Mouse (Mus musculus): ENCODE results near the gene Mical3. TPM values are rescaled to one million over a fixed set of nuclear protein-coding genes. Genes with fewer than 3 reads are reported as not detected.

Mical3 gene
- polyA plus RNA-seq, 1 experiment, result 67.4 TPM

DNA sequence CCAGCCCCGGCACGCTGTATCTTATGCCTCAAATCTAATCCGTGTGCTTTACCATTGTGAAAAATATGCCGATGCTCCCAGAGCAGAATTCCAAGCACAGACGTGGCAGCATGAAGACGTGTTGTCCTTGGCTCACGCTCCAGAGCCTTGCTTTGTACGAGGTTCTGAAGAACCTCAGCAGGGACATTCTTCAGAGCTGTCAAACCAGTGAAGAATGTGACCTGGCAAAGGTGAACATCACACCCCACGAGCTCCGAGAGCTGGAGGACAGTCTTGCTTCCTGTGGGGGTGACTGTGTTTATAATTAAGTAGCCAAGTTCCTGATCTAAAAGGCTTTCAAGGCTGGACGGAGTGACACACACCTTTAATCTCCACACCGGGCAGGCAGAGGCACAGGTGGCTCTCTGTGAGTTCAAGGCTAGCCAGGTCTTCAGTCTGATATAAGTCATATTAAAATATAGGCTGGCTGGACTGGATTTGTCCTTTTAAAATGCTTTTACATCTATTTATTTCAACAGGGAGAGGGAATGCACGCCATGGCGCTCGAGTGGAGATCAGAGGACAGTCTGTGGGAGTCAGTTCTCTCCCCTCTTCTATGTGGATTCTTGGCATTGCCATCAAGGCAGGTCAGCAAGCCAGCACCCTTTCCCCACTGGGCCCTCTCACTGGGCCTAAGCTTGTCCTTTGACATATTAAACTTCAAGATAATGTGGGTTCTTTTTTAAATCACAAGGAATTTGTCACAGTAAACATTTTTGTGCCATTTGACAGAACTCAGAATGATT is 12.6 kb downstream of the Mical3 start:
- TF ChIP-seq POLR2A (IDR thresholded peaks at IDR 0.05; ENCODE audit: extremely low read depth, insufficient read depth, low read length) (no peak), CTCF (IDR thresholded peaks at IDR 0.05; ENCODE audit: extremely low read depth, insufficient read depth, low read length) (no peak)
- no peak overlapping the region for H3K27ac ChIP-seq (ENCODE audit: insufficient read depth, low read length)
- H3K4me1 ChIP-seq (ENCODE audit: control insufficient read depth, insufficient read depth, low read length), result peaks cover 2% of the 10 kb centered on the region; the same call in 1 of the 2 replicates
- no peak overlapping the region for H3K4me3 ChIP-seq (ENCODE audit: insufficient read depth, low read length)

DNA sequence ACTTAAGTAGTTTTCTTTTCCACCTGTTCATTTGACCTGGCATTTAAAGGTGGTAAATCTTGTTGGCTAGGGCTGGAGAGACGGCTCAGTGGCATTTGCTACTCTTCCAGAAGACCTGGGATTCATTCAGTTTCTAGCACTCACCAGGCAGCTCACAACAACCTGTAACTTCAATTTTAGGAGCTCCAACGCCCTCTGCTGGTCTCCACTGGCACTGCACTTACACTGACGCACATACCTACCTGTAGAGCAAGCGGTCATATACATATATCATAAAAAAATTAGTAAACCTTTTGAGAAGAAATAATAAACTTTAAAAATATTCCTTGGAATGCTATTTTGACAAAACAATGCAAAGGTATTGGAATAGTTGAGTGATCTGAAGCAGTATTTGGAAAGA is 13.7 kb downstream of the Mical3 start:
- Histone ChIP-seq H3K4me1 (ENCODE audit: control insufficient read depth, insufficient read depth, low read length) (peaks cover 2% of the 10 kb centered on the region; the same call in 1 of the 2 replicates), H3K4me3 (ENCODE audit: insufficient read depth, low read length) (no peak overlapping the region), H3K27ac (ENCODE audit: insufficient read depth, low read length) (no peak overlapping the region)
- TF ChIP-seq CTCF (IDR thresholded peaks at IDR 0.05; ENCODE audit: extremely low read depth, insufficient read depth, low read length), result peak; percentile 22; the same call in 1 of the 2 replicates
- no peak for TF ChIP-seq POLR2A (IDR thresholded peaks at IDR 0.05; ENCODE audit: extremely low read depth, insufficient read depth, low read length)

DNA sequence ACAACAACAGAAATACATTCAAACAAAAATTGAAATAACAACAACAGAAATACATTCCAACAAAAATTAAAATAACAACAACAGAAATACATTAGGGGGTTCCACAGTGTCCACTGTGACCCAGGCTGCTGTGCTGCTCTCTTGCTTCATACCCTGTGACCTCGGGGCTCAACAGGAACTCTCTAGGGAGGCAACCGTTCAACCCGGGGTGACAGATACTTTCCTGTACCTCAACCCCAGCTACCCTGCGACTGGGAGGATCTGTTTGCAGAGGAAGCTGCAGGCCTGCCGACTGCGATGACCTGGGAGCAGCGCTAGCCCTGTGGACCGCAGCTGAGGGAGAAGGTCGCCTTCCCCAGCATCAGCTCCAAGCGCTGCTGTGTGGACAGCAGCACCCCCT is 14.4 kb downstream of the Mical3 start:
- TF ChIP-seq POLR2A (IDR thresholded peaks at IDR 0.05; ENCODE audit: extremely low read depth, insufficient read depth, low read length) (no peak), CTCF (IDR thresholded peaks at IDR 0.05; ENCODE audit: extremely low read depth, insufficient read depth, low read length) (no peak)
- Histone ChIP-seq H3K4me1 (ENCODE audit: control insufficient read depth, insufficient read depth, low read length) (peaks cover 2% of the 10 kb centered on the region; the same call in 1 of the 2 replicates), H3K4me3 (ENCODE audit: insufficient read depth, low read length) (no peak overlapping the region), H3K27ac (ENCODE audit: insufficient read depth, low read length) (no peak overlapping the region)

DNA sequence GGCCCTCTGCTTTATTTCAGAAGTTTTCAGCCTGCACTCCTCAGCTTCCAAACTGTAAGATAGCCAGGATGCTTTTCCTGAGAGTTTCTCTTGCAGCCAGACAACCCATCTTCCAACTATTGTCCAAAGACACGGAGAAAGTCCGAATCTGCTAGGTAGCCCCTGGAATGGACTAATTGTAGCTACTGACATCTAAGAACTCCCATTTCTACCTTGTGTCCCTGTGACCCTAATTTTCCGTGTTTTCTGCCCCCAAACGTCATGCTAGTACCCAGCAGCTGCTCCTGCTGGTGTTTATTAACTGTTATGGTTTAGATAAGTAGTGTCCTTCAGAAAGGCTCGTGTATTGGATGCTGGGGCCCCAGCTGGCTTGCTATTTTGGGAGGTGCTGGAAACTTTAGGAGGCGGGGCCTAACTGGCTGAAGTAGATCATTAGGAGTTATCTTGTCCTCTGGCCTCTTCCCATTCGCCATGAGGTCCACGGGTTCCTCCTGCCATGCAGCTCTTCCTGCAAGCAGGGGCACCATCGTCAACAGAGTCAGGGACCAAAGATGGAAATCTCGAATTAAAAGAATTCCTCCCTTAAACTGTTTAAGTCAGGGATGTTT is 19.2 kb downstream of the Mical3 start:
- no peak overlapping the region for H3K27ac ChIP-seq (ENCODE audit: insufficient read depth, low read length)
- peaks cover 2% of the 10 kb centered on the region; the same call in 1 of the 2 replicates for H3K4me1 ChIP-seq (ENCODE audit: control insufficient read depth, insufficient read depth, low read length)
- no peak for TF ChIP-seq POLR2A (IDR thresholded peaks at IDR 0.05; ENCODE audit: extremely low read depth, insufficient read depth, low read length)
- no peak for TF ChIP-seq CTCF (IDR thresholded peaks at IDR 0.05; ENCODE audit: extremely low read depth, insufficient read depth, low read length)
- no peak overlapping the region for H3K4me3 ChIP-seq (ENCODE audit: insufficient read depth, low read length)

DNA sequence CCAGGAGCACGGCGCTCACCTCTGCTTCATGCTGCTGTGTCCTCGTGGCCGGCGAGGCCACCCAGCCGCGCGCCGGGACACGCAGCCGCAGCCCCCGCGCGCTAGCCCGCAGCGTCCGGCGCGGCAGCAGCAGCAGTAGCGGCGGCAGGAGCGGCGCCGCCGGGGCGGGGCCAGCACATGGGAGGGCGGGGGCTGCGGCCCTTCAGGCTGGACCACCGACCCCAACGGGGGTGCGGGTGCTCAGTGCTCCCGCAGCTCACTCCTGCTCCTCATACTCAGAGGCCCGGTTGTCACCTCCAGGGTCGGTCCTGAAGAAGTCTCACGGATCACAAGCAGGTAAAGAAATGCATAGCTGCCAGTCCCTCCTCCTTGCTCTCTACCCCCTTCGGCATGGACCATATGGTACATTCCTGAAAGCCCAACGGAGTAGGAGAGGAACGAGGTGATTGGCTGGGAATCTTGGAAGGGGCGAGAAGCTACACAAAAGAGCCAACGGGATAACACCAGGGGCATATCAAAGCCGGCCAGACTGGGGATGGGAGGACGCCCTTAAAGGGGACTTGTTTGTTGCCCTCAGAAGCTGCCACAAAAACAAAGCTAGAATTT is 20.7 kb downstream of the Mical3 start:
- Histone ChIP-seq H3K4me1 (ENCODE audit: control insufficient read depth, insufficient read depth, low read length) (peaks cover 2% of the 10 kb centered on the region; the same call in 1 of the 2 replicates), H3K4me3 (ENCODE audit: insufficient read depth, low read length) (peak overlapping the region; percentile 47), H3K27ac (ENCODE audit: insufficient read depth, low read length) (peak overlapping the region; percentile 94)
- TF ChIP-seq POLR2A (IDR thresholded peaks at IDR 0.05; ENCODE audit: extremely low read depth, insufficient read depth, low read length), result peak; percentile 70
- no peak for TF ChIP-seq CTCF (IDR thresholded peaks at IDR 0.05; ENCODE audit: extremely low read depth, insufficient read depth, low read length)

DNA sequence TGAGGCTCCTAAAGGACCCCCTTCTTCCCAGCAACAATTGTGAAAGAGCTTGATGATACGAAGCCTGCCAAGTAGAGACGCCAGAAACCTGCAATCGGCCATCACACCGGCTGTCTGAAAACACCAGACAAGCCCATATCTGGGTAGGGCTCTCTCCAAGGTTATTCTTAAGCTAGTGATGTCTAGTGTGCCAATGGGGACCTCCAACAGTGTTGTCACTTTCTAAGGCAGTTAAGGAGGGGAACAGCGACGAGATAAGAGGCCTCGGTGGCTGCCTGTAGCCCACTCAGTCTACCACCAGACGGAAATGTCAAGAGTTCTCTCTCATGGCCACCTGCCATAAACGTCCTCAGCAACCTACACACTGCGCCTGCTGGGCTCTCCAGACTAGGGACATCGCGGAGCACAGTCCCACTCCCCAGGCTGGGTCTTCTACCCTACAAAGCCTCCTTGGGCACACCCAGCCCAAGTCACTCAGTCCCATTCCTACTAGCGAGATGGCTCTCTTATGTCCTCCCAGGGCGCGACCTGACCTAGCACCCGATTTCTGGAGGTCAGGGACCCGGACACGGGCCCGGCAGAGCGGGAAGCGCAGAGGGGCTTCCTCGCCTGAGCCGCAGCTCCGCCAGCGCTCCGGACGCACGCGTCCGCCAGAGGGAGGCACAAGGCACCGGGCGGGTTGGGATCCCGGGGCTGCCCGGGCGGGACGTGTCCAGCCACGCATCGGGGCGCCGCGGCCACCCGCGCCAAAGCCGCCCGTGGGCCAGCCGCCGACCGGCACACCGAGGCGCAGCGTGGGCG is 21.4 kb downstream of the Mical3 start:
- H3K4me3 ChIP-seq (ENCODE audit: insufficient read depth, low read length), result peak overlapping the region; percentile 47
- TF ChIP-seq POLR2A (IDR thresholded peaks at IDR 0.05; ENCODE audit: extremely low read depth, insufficient read depth, low read length) (no peak), CTCF (IDR thresholded peaks at IDR 0.05; ENCODE audit: extremely low read depth, insufficient read depth, low read length) (no peak)
- H3K4me1 ChIP-seq (ENCODE audit: control insufficient read depth, insufficient read depth, low read length), result peaks cover 2% of the 10 kb centered on the region; the same call in 1 of the 2 replicates
- peak overlapping the region; percentile 17 for H3K27ac ChIP-seq (ENCODE audit: insufficient read depth, low read length)

DNA sequence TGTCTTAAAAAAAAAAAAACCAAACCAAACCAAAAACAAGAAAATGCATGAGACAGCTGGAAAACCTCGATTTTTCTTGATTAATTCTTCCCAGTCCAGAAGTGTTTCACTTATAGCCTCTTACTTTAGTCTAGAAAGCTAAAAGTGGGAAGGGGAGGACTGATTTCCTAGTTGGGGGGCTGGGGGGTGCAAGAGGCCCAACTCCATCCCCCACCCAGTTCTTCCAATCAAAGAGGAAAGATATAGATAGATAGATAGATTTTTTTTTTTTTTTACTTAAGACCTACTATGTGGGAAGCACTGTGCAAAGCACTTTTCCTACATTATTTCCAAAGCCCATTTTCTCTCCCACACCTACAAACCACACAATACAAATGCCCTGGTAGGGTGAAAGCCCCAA is 22.7 kb downstream of the Mical3 start:
- Histone ChIP-seq H3K4me3 (ENCODE audit: insufficient read depth, low read length) (no peak overlapping the region), H3K27ac (ENCODE audit: insufficient read depth, low read length) (no peak overlapping the region), H3K4me1 (ENCODE audit: control insufficient read depth, insufficient read depth, low read length) (peaks cover 4% of the 10 kb centered on the region)
- TF ChIP-seq POLR2A (IDR thresholded peaks at IDR 0.05; ENCODE audit: extremely low read depth, insufficient read depth, low read length) (no peak), CTCF (IDR thresholded peaks at IDR 0.05; ENCODE audit: extremely low read depth, insufficient read depth, low read length) (no peak)

DNA sequence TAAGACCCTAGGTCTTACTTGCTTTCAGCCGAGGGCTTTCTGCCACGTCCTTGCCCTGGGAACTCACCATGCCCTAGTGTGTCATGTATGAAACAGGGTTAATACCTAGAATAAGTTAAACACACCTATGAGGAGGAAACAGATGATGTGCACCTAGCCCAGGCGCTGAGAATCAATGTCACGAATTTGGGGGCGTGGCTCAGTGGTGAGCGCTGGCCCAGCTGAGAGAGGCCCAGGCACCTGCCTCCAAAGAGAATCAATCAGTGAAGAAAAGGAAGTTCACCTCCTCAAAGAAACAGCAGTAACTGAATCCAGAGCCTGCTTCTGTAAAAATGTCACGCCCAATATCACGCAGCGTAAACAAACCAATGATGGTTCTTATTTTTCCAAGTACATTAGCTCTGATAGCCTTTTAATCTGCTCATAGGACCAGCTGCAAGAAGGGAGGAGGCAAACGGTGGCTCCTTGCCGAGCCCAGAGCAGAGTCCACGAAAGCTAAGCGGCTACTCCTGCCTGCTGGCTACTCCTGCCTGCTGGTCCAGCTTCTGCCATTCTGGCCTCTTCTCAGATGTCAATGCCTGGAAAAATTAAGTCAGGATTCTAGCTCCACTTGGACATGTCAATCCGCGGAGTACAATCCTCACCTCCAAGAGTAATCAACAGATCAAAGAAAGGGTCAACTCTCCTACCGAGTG is 23.9 kb downstream of the Mical3 start:
- Histone ChIP-seq H3K4me3 (ENCODE audit: insufficient read depth, low read length) (no peak overlapping the region), H3K27ac (ENCODE audit: insufficient read depth, low read length) (no peak overlapping the region), H3K4me1 (ENCODE audit: control insufficient read depth, insufficient read depth, low read length) (peaks cover 4% of the 10 kb centered on the region)
- TF ChIP-seq POLR2A (IDR thresholded peaks at IDR 0.05; ENCODE audit: extremely low read depth, insufficient read depth, low read length) (no peak), CTCF (IDR thresholded peaks at IDR 0.05; ENCODE audit: extremely low read depth, insufficient read depth, low read length) (no peak)

Measured in cortical plate, adult 2 months (tissue).